Mouse (Mus musculus) thymus, postnatal 4 days (tissue): ENCODE measurements around the gene Aurka.

Source experiments
- DNase-seq: peaks from one replicate; pipeline ENCODE4 v3.0.0; 2021

Aurka gene

DNA sequence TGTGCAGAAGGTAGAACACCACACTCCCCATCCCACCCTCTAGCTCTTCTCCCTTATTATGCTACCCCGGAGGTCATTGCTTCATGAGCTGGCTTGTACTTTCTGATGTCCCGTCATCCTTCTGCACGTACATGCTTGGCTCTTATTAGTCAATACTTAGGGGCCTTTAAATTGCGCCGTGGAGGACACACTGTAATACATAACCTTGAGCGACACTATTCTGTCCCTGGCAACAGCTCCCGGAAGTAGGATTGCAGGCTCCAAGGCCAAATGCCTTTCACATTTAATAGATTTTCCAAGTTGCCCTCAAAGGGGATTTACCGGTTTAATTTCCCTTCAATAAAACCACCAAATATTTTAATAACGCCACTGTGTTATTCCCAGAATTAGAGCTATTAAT is 58.6 kb downstream of the Aurka start:
- DNase-seq, result no peak

DNA sequence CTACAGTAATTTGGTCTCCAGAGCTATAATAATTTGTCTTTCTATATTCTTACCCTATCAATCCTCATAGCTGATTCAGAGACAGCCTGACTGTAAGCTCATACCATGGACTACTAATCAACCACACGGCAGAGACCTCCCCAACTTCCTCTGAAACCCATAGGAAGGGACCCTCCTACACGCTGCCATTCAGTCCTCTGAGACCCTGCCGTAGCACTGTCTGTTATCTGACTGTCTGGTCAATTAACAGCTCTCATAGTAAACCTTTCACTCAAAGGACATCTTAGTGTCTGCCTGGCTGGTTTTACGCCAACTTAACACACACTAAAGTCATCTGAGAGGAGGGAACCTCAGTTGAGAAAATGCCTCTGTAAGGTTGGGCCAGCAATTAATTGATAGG is 63.8 kb downstream of the Aurka start:
- DNase-seq, result no peak
